19 mouse cellular contexts compared by ENCODE assay signal in genomic region chr17:29257001-29257511, GRCm38 (mm10). TPM values are rescaled to one million over a fixed set of nuclear protein-coding genes. Genes with fewer than 3 reads are reported as not detected.
A peak's percentile ranks its signal among the peaks of the same experiment; 100 is the strongest.
DNase-seq lines count a peak whose midpoint lies in the region; ATAC-seq and TF ChIP-seq lines count a peak whose summit lies in the region.
"Had no signal": no experiment of that assay in that cellular context is flagged by ENCODE, and none has a peak within 500 bp of the region (broad histone marks: within the 10 kb centered on the region; RNA-seq: fewer than 3 reads in every experiment).

No protein-coding gene starts in this region.

- ATAC-seq in limb, embryonic 13.5 days (ENCODE audit: low FRiP score, low read depth) = no peak
- ATAC-seq in heart, postnatal 0 days (ENCODE audit: insufficient read depth, low read depth) = peak; percentile 84
- ATAC-seq: inflammation-experienced regulatory T-cells, adult 6 months; midbrain, embryonic 16.5 days; Patski had no signal

- WGBS in limb, embryonic 13.5 days = 93% methylated on average over 10 of the region's 10 CpGs
- WGBS in limb, embryonic 10.5 days = 93% methylated on average over 10 of the region's 10 CpGs
- 63% methylated on average over 10 of the region's 10 CpGs for WGBS in heart, adult 2 months
- 43% methylated on average over 10 of the region's 10 CpGs for WGBS in heart, postnatal 0 days
- WGBS in cerebellum, adult 2 months = 67% methylated on average over 10 of the region's 10 CpGs

- no peaks in the 10 kb centered on the region for H3K79me2 ChIP-seq in heart, adult 2 months (replicated peaks; ENCODE audit: control insufficient read depth, insufficient read depth, low read length)

- no peak overlapping the region for H3K4me3 ChIP-seq in limb, embryonic 13.5 days
- H3K4me3 ChIP-seq in limb, embryonic 10.5 days = no peak overlapping the region
- no peak overlapping the region for H3K4me3 ChIP-seq in heart, adult 2 months
- H3K4me3 ChIP-seq in heart, postnatal 0 days (ENCODE audit: low read depth, low read length) = no peak overlapping the region
- H3K4me3 ChIP-seq in cerebellum, adult 2 months (replicated peaks; ENCODE audit: insufficient read depth, low read depth, low read length) = no peak overlapping the region
- H3K4me3 ChIP-seq: neural tube, embryonic 12.5 days had no signal

- no peak overlapping the region for H3K4me2 ChIP-seq in limb, embryonic 13.5 days (replicated peaks)
- no peak overlapping the region; the same call in 1 of the 2 replicates for H3K4me2 ChIP-seq in heart, postnatal 0 days (ENCODE audit: low read depth, low read length)
- H3K4me2 ChIP-seq: neural tube, embryonic 12.5 days had no signal

- no peak overlapping the region for H3K27ac ChIP-seq in limb, embryonic 13.5 days
- no peak overlapping the region for H3K27ac ChIP-seq in limb, embryonic 10.5 days
- peak overlapping the region; percentile 79 for H3K27ac ChIP-seq in heart, adult 2 months
- peak overlapping the region; percentile 92 for H3K27ac ChIP-seq in heart, postnatal 0 days (ENCODE audit: low read depth)
- no peak overlapping the region for H3K27ac ChIP-seq in cerebellum, adult 2 months (ENCODE audit: insufficient read depth, low read length)
- H3K27ac ChIP-seq: macrophage; neural tube, embryonic 12.5 days had no signal

- H3K27me3 ChIP-seq in limb, embryonic 13.5 days = no peaks in the 10 kb centered on the region
- H3K27me3 ChIP-seq in limb, embryonic 10.5 days (ENCODE audit: low read depth, poor library complexity, severe bottlenecking) = no peaks in the 10 kb centered on the region
- H3K27me3 ChIP-seq in heart, adult 2 months (ENCODE audit: control insufficient read depth, insufficient read depth, low read length) = no peaks in the 10 kb centered on the region
- no peaks in the 10 kb centered on the region for H3K27me3 ChIP-seq in heart, postnatal 0 days (ENCODE audit: control insufficient read depth, insufficient read depth, low read length)
- no peaks in the 10 kb centered on the region for H3K27me3 ChIP-seq in cerebellum, adult 2 months (ENCODE audit: control insufficient read depth, insufficient read depth, low read length)
- H3K27me3 ChIP-seq: CH12.LX; neural tube, embryonic 12.5 days; Patski had no signal

- TF ChIP-seq CTCF in heart, adult 2 months (IDR thresholded peaks at IDR 0.05) = no peak
- no peak for TF ChIP-seq CTCF in heart, postnatal 0 days (IDR thresholded peaks at IDR 0.05; ENCODE audit: low read depth)
- TF ChIP-seq CTCF in cerebellum, adult 2 months (IDR thresholded peaks at IDR 0.05; ENCODE audit: borderline replicate concordance, insufficient read depth, low read depth, low read length) = no peak

- TF ChIP-seq EP300 in heart, adult 2 months (IDR thresholded peaks at IDR 0.05; ENCODE audit: insufficient read depth, low read depth, low read length) = peak; percentile 99
- peak; percentile 100 for TF ChIP-seq EP300 in heart, postnatal 0 days (IDR thresholded peaks at IDR 0.05; ENCODE audit: low read depth)

- no peaks in the 10 kb centered on the region for H3K9me3 ChIP-seq in limb, embryonic 13.5 days
- no peaks in the 10 kb centered on the region for H3K9me3 ChIP-seq in limb, embryonic 10.5 days (replicated peaks)
- no peaks in the 10 kb centered on the region for H3K9me3 ChIP-seq in heart, postnatal 0 days (replicated peaks; ENCODE audit: control insufficient read depth, low read length)
- H3K9me3 ChIP-seq: neural tube, embryonic 12.5 days had no signal

- peaks cover 30% of the 10 kb centered on the region for H3K4me1 ChIP-seq in limb, embryonic 13.5 days
- H3K4me1 ChIP-seq in limb, embryonic 10.5 days = peaks cover 60% of the 10 kb centered on the region
- H3K4me1 ChIP-seq in heart, adult 2 months (ENCODE audit: control insufficient read depth, insufficient read depth, low read length) = peaks cover 14% of the 10 kb centered on the region; the same call in 1 of the 2 replicates
- H3K4me1 ChIP-seq in heart, postnatal 0 days (ENCODE audit: control insufficient read depth, insufficient read depth) = peaks cover 51% of the 10 kb centered on the region
- peaks cover 8% of the 10 kb centered on the region for H3K4me1 ChIP-seq in cerebellum, adult 2 months (ENCODE audit: control insufficient read depth, insufficient read depth, low read length)

- TF ChIP-seq POLR2A in heart, adult 2 months (IDR thresholded peaks at IDR 0.05; ENCODE audit: insufficient read depth, low read depth, low read length) = peak; percentile 51; the same call in 1 of the 2 replicates
- no peak for TF ChIP-seq POLR2A in cerebellum, adult 2 months (IDR thresholded peaks at IDR 0.05; ENCODE audit: borderline replicate concordance, insufficient read depth, low read length)

- intact Hi-C loops in heart, adult 2 months (cut with DNase I) = loop anchor here (5.0 kb wide), 1 partner anchor 255 kb away; no protein-coding TSS in a partner anchor

- H3K36me3 ChIP-seq in limb, embryonic 13.5 days = peaks cover 85% of the 10 kb centered on the region
- H3K36me3 ChIP-seq in limb, embryonic 10.5 days = peaks cover 99% of the 10 kb centered on the region
- H3K36me3 ChIP-seq in heart, adult 2 months (ENCODE audit: control insufficient read depth, insufficient read depth, low read length) = peaks cover 2% of the 10 kb centered on the region; the same call in 1 of the 2 replicates
- peaks cover 24% of the 10 kb centered on the region for H3K36me3 ChIP-seq in heart, postnatal 0 days (replicated peaks; ENCODE audit: control insufficient read depth, insufficient read depth, low read length)

- H3K9ac ChIP-seq in limb, embryonic 13.5 days = 0 out of 2 replicates have a peak overlapping the region, but pooled peaks have one; percentile 13
- H3K9ac ChIP-seq in heart, adult 2 months (ENCODE audit: low read depth, low read length) = no peak overlapping the region
- H3K9ac ChIP-seq in heart, postnatal 0 days (replicated peaks; ENCODE audit: low read depth, low read length) = no peak overlapping the region
- H3K9ac ChIP-seq: neural tube, embryonic 12.5 days had no signal

- peak; percentile 13 for DNase-seq in adrenal gland, postnatal 10 days
- DNase-seq in adrenal gland, adult 8-10 months = no peak
- DNase-seq in limb, embryonic 10.5 days (ENCODE audit: low spot score) = no peak
- DNase-seq in heart, adult 2 months = peak; percentile 55 to 85
- DNase-seq in heart, postnatal 0 days (ENCODE audit: low spot score) = peak; percentile 93
- no peak for DNase-seq in cerebellum, adult 2 months
- DNase-seq in embryo, embryonic 11 days = no peak
- DNase-seq: cerebellum, adult 9-11 months; liver; retina, postnatal 1 day; spleen, adult 18-20 months; thymus, postnatal 4 days had no signal

RNA-seq across cellular contexts. Expression of gene Ppil1, which starts 6.9 kb away (rescaled TPM):
- 10 to 100 TPM; 24.6 to 27.9 TPM for total RNA-seq in adrenal gland, postnatal 10 days (2021)
- 10 to 100 TPM; 24.3 to 27.2 (median 25.8) TPM for total RNA-seq in adrenal gland, adult 8-10 months (2022)
- polyA plus RNA-seq in limb, embryonic 13.5 days (2015; fragmentation: Nextera tagmentation; extraction: Ambion mirVana) = 155 and 162 TPM in 2 replicates
- 239 and 250 TPM in 2 replicates for polyA plus RNA-seq in limb, embryonic 10.5 days (2016; fragmentation: Nextera tagmentation; extraction: Ambion mirVana)
- 10 to 100 TPM; 28.4 to 31.1 TPM for total RNA-seq in heart, adult 2 months (2021)
- 33.2 and 41.7 TPM in 2 replicates for polyA plus RNA-seq in heart, adult 2 months (2012; rRNA removed)
- total RNA-seq in heart, postnatal 0 days (2014; rRNA removed; ENCODE audit: low replicate concordance) = 46.3 and 64.4 TPM in 2 replicates
- 75.5 and 78.5 TPM in 2 replicates for polyA plus RNA-seq in heart, postnatal 0 days (2015; fragmentation: Nextera tagmentation; extraction: Ambion mirVana)
- 25.1 and 25.3 TPM in 2 replicates for polyA plus RNA-seq in cerebellum, adult 2 months (2012; rRNA removed)

RNA-seq across cellular contexts. Expression of gene BC004004, which starts 11.5 kb away (rescaled TPM):
- 100 to 1,000 TPM; 158 to 160 TPM for total RNA-seq in adrenal gland, postnatal 10 days (2021)
- 100 to 1,000 TPM in 3 of 4 experiments, 10 to 100 TPM in 1; 96.9 to 138 (median 122) TPM for total RNA-seq in adrenal gland, adult 8-10 months (2022)
- polyA plus RNA-seq in limb, embryonic 13.5 days (2015; fragmentation: Nextera tagmentation; extraction: Ambion mirVana) = 65.1 and 69.7 TPM in 2 replicates
- polyA plus RNA-seq in limb, embryonic 10.5 days (2016; fragmentation: Nextera tagmentation; extraction: Ambion mirVana) = 47.9 and 52.9 TPM in 2 replicates
- total RNA-seq in heart, adult 2 months (2021) = 100 to 1,000 TPM; 264 to 318 TPM
- 184 and 264 TPM in 2 replicates for polyA plus RNA-seq in heart, adult 2 months (2012; rRNA removed)
- 208 and 234 TPM in 2 replicates for total RNA-seq in heart, postnatal 0 days (2014; rRNA removed; ENCODE audit: low replicate concordance)
- polyA plus RNA-seq in heart, postnatal 0 days (2015; fragmentation: Nextera tagmentation; extraction: Ambion mirVana) = 140 and 155 TPM in 2 replicates
- 102 and 111 TPM in 2 replicates for polyA plus RNA-seq in cerebellum, adult 2 months (2012; rRNA removed)

RNA-seq across cellular contexts. Expression of gene Cpne5, which starts 19.1 kb away (rescaled TPM):
- total RNA-seq in adrenal gland, postnatal 10 days (2021) = 1 to 10 TPM; 1.0 to 1.6 TPM
- total RNA-seq in adrenal gland, adult 8-10 months (2022) = under 1 TPM; 0.22 to 0.52 (median 0.37) TPM
- 10.4 and 12.7 TPM in 2 replicates for polyA plus RNA-seq in limb, embryonic 13.5 days (2015; fragmentation: Nextera tagmentation; extraction: Ambion mirVana)
- polyA plus RNA-seq in limb, embryonic 10.5 days (2016; fragmentation: Nextera tagmentation; extraction: Ambion mirVana) = 2.0 and 3.2 TPM in 2 replicates
- total RNA-seq in heart, adult 2 months (2021) = 1 to 10 TPM; 4.4 to 5.2 TPM
- polyA plus RNA-seq in heart, adult 2 months (2012; rRNA removed) = 10.7 and 11.2 TPM in 2 replicates
- 3.6 and 9.7 TPM in 2 replicates for total RNA-seq in heart, postnatal 0 days (2014; rRNA removed; ENCODE audit: low replicate concordance)
- 8.4 and 9.9 TPM in 2 replicates for polyA plus RNA-seq in heart, postnatal 0 days (2015; fragmentation: Nextera tagmentation; extraction: Ambion mirVana)
- polyA plus RNA-seq in cerebellum, adult 2 months (2012; rRNA removed) = 7.5 and 8.4 TPM in 2 replicates
- polyA plus RNA-seq: macrophage had no signal

Comparison
In these comparisons a context has a peak if more than half of its experiments do, and no peak if none do; other contexts are left out.
1. DNase-seq: peak in adrenal gland, postnatal 10 days (single experiment), heart, adult 2 months (2 of 2) and heart, postnatal 0 days (single experiment); none in adrenal gland, adult 8-10 months (single experiment), limb, embryonic 10.5 days (single experiment), cerebellum, adult 2 months (0 of 2) and embryo, embryonic 11 days (single experiment).
2. H3K27ac ChIP-seq: peak in heart, adult 2 months (single experiment) and heart, postnatal 0 days (single experiment); none in limb, embryonic 13.5 days (single experiment), limb, embryonic 10.5 days (single experiment) and cerebellum, adult 2 months (single experiment).